Mouse (Mus musculus): ENCODE data around the gene Krt33a. TPM values are rescaled to one million over a fixed set of nuclear protein-coding genes. Genes with fewer than 3 reads are reported as not detected.

The Krt33a gene
- total and polyA plus RNA-seq, 3 experiments: not detected

GRCm38 (mm10) chr11:99965961-99966360 is 50.1 kb downstream of the Krt33a start:
- H3K36me3 ChIP-seq (replicated peaks in 1 of 2; ENCODE audit: control insufficient read depth in 1 of 2, insufficient read depth in 1 of 2, low read length in 1 of 2): no peaks in the 10 kb centered on the region
- peaks cover 82% of the 10 kb centered on the region for H3K27me3 ChIP-seq (replicated peaks)
- H3K4me1 ChIP-seq (ENCODE audit: control insufficient read depth in 1 of 2, insufficient read depth in 2 of 2): no peaks in the 10 kb centered on the region
- H3K4me2 ChIP-seq (ENCODE audit: insufficient read depth, low read depth, poor library complexity, severe bottlenecking): no peak overlapping the region
- H3K79me2 ChIP-seq (replicated peaks; ENCODE audit: control insufficient read depth, extremely low read depth, insufficient read depth, poor library complexity, severe bottlenecking): no peaks in the 10 kb centered on the region; the same call in 1 of the 2 replicates
- TF ChIP-seq HCFC1 (IDR thresholded peaks at IDR 0.05; ENCODE audit: low read depth, low read length) (no peak), ZKSCAN1 (IDR thresholded peaks at IDR 0.05; ENCODE audit: borderline replicate concordance, low read depth, low read length) (no peak), ELF1 (IDR thresholded peaks at IDR 0.05; ENCODE audit: low read depth, low read length) (no peak), IRF4 (IDR thresholded peaks at IDR 0.05; ENCODE audit: low read depth, low read length) (no peak), RCOR1 (conservative IDR thresholded peaks at IDR 0.05; ENCODE audit: low read depth, low read length) (no peak), CHD1 (IDR thresholded peaks at IDR 0.05; ENCODE audit: low read depth, low read length) (no peak), MXI1 (IDR thresholded peaks at IDR 0.05; ENCODE audit: low read depth, low read length) (no peak), JUND (conservative IDR thresholded peaks at IDR 0.05; ENCODE audit: low read depth, low read length) (no peak)
- dilution Hi-C loops (cut with MboI; ENCODE audit: extremely low pct_ligation_motif_present, extremely low pct_unique_long_range_greater_than_20kb, low sequenced_read_pairs): no loop called here
- H3K9me3 ChIP-seq (replicated peaks; ENCODE audit: low read length): no peaks in the 10 kb centered on the region
- H3K9ac ChIP-seq (ENCODE audit: insufficient read depth, low read depth): no peak overlapping the region
- in situ Hi-C loops (cut with MboI; ENCODE audit: low pct_ligation_motif_present, low pct_unique_long_range_greater_than_20kb, low sequenced_read_pairs): no loop called here
- H3K4me3 ChIP-seq (replicated peaks in 1 of 3; ENCODE audit: low read depth in 2 of 3, low read length in 2 of 3, poor library complexity in 1 of 3): no peak overlapping the region
- no peak overlapping the region for H3K27ac ChIP-seq (ENCODE audit: insufficient read depth, low read depth)
- DNase-seq (ENCODE audit: extremely low read depth): no peak

GRCm38 (mm10) chr11:99964213-99964612 is 51.8 kb downstream of the Krt33a start:
- DNase-seq (ENCODE audit: extremely low read depth): peak; percentile 12
- H3K36me3 ChIP-seq (replicated peaks in 1 of 2; ENCODE audit: control insufficient read depth in 1 of 2, insufficient read depth in 1 of 2, low read length in 1 of 2): no peaks in the 10 kb centered on the region
- no peak overlapping the region for H3K4me2 ChIP-seq (ENCODE audit: insufficient read depth, low read depth, poor library complexity, severe bottlenecking)
- H3K79me2 ChIP-seq (replicated peaks; ENCODE audit: control insufficient read depth, extremely low read depth, insufficient read depth, poor library complexity, severe bottlenecking): no peaks in the 10 kb centered on the region; the same call in 1 of the 2 replicates
- peaks cover 86% of the 10 kb centered on the region for H3K27me3 ChIP-seq (replicated peaks)
- in situ Hi-C loops (cut with MboI; ENCODE audit: low pct_ligation_motif_present, low pct_unique_long_range_greater_than_20kb, low sequenced_read_pairs): no loop called here
- dilution Hi-C loops (cut with MboI; ENCODE audit: extremely low pct_ligation_motif_present, extremely low pct_unique_long_range_greater_than_20kb, low sequenced_read_pairs): no loop called here
- no peak overlapping the region for H3K27ac ChIP-seq (ENCODE audit: insufficient read depth, low read depth)
- no peak overlapping the region for H3K9ac ChIP-seq (ENCODE audit: insufficient read depth, low read depth)
- TF ChIP-seq RAD21 (IDR thresholded peaks at IDR 0.05; ENCODE audit: low read depth, low read length) (peak; percentile 35), PAX5 (IDR thresholded peaks at IDR 0.05; ENCODE audit: low read length) (no peak), ZMIZ1 (IDR thresholded peaks at IDR 0.05; ENCODE audit: low read depth, low read length) (no peak), ZKSCAN1 (IDR thresholded peaks at IDR 0.05; ENCODE audit: borderline replicate concordance, low read depth, low read length) (no peak), SMC3 (IDR thresholded peaks at IDR 0.05; ENCODE audit: low read depth, low read length) (peak; percentile 28), CTCF (conservative IDR thresholded peaks at IDR 0.05 in 1 of 2, IDR thresholded peaks at IDR 0.05 in 1 of 2; ENCODE audit: low read depth in 2 of 2, low read length in 2 of 2) (peak; percentile 17 to 58; a peak in 3 of 4 replicates), MEF2A (IDR thresholded peaks at IDR 0.05; ENCODE audit: borderline replicate concordance, low read depth, low read length) (no peak), MAX (IDR thresholded peaks at IDR 0.05; ENCODE audit: low read length) (no peak), NELFE (IDR thresholded peaks at IDR 0.05; ENCODE audit: low read depth, low read length) (no peak), GABPA (IDR thresholded peaks at IDR 0.05; ENCODE audit: insufficient replicate concordance, low read depth, low read length) (no peak), POLR2A (IDR thresholded peaks at IDR 0.05; ENCODE audit: low read depth, low read length) (no peak), ELF1 (IDR thresholded peaks at IDR 0.05; ENCODE audit: low read depth, low read length) (no peak), TBP (conservative IDR thresholded peaks at IDR 0.05; ENCODE audit: low read depth, low read length) (no peak), IRF4 (IDR thresholded peaks at IDR 0.05; ENCODE audit: low read depth, low read length) (no peak), HCFC1 (IDR thresholded peaks at IDR 0.05; ENCODE audit: low read depth, low read length) (no peak)
- no peaks in the 10 kb centered on the region for H3K9me3 ChIP-seq (replicated peaks; ENCODE audit: low read length)
- H3K4me3 ChIP-seq (replicated peaks in 1 of 3; ENCODE audit: low read depth in 2 of 3, low read length in 2 of 3, poor library complexity in 1 of 3): no peak overlapping the region
- H3K4me1 ChIP-seq (ENCODE audit: control insufficient read depth in 1 of 2, insufficient read depth in 2 of 2): no peaks in the 10 kb centered on the region

Other genes with a start within 250 kb of the Krt33a start
Only the 20 nearest of the 34 such genes appear.
- gene Gm11568, start 158.3 kb downstream of the Krt33a start, total RNA-seq (2012; rRNA removed): not detected in 2 replicates
- not detected in 2 replicates for gene Gm11568, start 158.3 kb downstream of the Krt33a start, total RNA-seq (2014; rRNA removed)
- gene Gm11568, start 158.3 kb downstream of the Krt33a start, polyA plus RNA-seq (2012; ENCODE audit: insufficient read length, low read depth): not detected in 2 replicates
- not detected in 2 replicates for gene Gm11559, start 151.7 kb downstream of the Krt33a start, total RNA-seq (2012; rRNA removed)
- not detected in 2 replicates for gene Gm11559, start 151.7 kb downstream of the Krt33a start, total RNA-seq (2014; rRNA removed)
- gene Gm11559, start 151.7 kb downstream of the Krt33a start, polyA plus RNA-seq (2012; ENCODE audit: insufficient read length, low read depth): not detected in 2 replicates
- gene Krtap9-1, start 142.8 kb downstream of the Krt33a start, total RNA-seq (2012; rRNA removed): not detected in 2 replicates
- gene Krtap9-1, start 142.8 kb downstream of the Krt33a start, total RNA-seq (2014; rRNA removed): not detected in 2 replicates
- not detected in 2 replicates for gene Krtap9-1, start 142.8 kb downstream of the Krt33a start, polyA plus RNA-seq (2012; ENCODE audit: insufficient read length, low read depth)
- not detected in 2 replicates for gene Gm11567, start 137.0 kb downstream of the Krt33a start, total RNA-seq (2012; rRNA removed)
- not detected in 2 replicates for gene Gm11567, start 137.0 kb downstream of the Krt33a start, total RNA-seq (2014; rRNA removed)
- not detected in 2 replicates for gene Gm11567, start 137.0 kb downstream of the Krt33a start, polyA plus RNA-seq (2012; ENCODE audit: insufficient read length, low read depth)
- not detected in 2 replicates for gene Krtap31-1, start 108.3 kb downstream of the Krt33a start, total RNA-seq (2012; rRNA removed)
- not detected in 2 replicates for gene Krtap31-1, start 108.3 kb downstream of the Krt33a start, total RNA-seq (2014; rRNA removed)
- not detected in 2 replicates for gene Krtap31-1, start 108.3 kb downstream of the Krt33a start, polyA plus RNA-seq (2012; ENCODE audit: insufficient read length, low read depth)
- gene Gm11565, start 101.5 kb downstream of the Krt33a start, total RNA-seq (2012; rRNA removed): not detected in 2 replicates
- not detected in 2 replicates for gene Gm11565, start 101.5 kb downstream of the Krt33a start, total RNA-seq (2014; rRNA removed)
- not detected in 2 replicates for gene Gm11565, start 101.5 kb downstream of the Krt33a start, polyA plus RNA-seq (2012; ENCODE audit: insufficient read length, low read depth)
- gene Krtap31-2, start 79.9 kb downstream of the Krt33a start, total RNA-seq (2012; rRNA removed): not detected in 2 replicates
- not detected in 2 replicates for gene Krtap31-2, start 79.9 kb downstream of the Krt33a start, total RNA-seq (2014; rRNA removed)
- gene Krtap31-2, start 79.9 kb downstream of the Krt33a start, polyA plus RNA-seq (2012; ENCODE audit: insufficient read length, low read depth): not detected in 2 replicates
- not detected in 2 replicates for gene Krtap9-5, start 67.7 kb downstream of the Krt33a start, total RNA-seq (2012; rRNA removed)
- gene Krtap9-5, start 67.7 kb downstream of the Krt33a start, total RNA-seq (2014; rRNA removed): not detected in 2 replicates
- not detected in 2 replicates for gene Krtap9-5, start 67.7 kb downstream of the Krt33a start, polyA plus RNA-seq (2012; ENCODE audit: insufficient read length, low read depth)
- not detected in 2 replicates for gene Krtap29-1, start 37.2 kb downstream of the Krt33a start, total RNA-seq (2012; rRNA removed)
- gene Krtap29-1, start 37.2 kb downstream of the Krt33a start, total RNA-seq (2014; rRNA removed): not detected in 2 replicates
- gene Krtap29-1, start 37.2 kb downstream of the Krt33a start, polyA plus RNA-seq (2012; ENCODE audit: insufficient read length, low read depth): not detected in 2 replicates
- not detected in 2 replicates for gene Krtap16-1, start 29.6 kb downstream of the Krt33a start, total RNA-seq (2012; rRNA removed)
- not detected in 2 replicates for gene Krtap16-1, start 29.6 kb downstream of the Krt33a start, total RNA-seq (2014; rRNA removed)
- gene Krtap16-1, start 29.6 kb downstream of the Krt33a start, polyA plus RNA-seq (2012; ENCODE audit: insufficient read length, low read depth): not detected in 2 replicates
- not detected in 2 replicates for gene Krtap17-1, start 22.2 kb downstream of the Krt33a start, total RNA-seq (2012; rRNA removed)
- gene Krtap17-1, start 22.2 kb downstream of the Krt33a start, total RNA-seq (2014; rRNA removed): not detected in 2 replicates
- not detected in 2 replicates for gene Krtap17-1, start 22.2 kb downstream of the Krt33a start, polyA plus RNA-seq (2012; ENCODE audit: insufficient read length, low read depth)
- gene Krt33b, start 13.7 kb upstream of the Krt33a start, total RNA-seq (2012; rRNA removed): not detected in 2 replicates
- not detected in 2 replicates for gene Krt33b, start 13.7 kb upstream of the Krt33a start, total RNA-seq (2014; rRNA removed)
- gene Krt33b, start 13.7 kb upstream of the Krt33a start, polyA plus RNA-seq (2012; ENCODE audit: insufficient read length, low read depth): not detected in 2 replicates
- gene Krt34, start 25.3 kb upstream of the Krt33a start, total RNA-seq (2012; rRNA removed): not detected in 2 replicates
- gene Krt34, start 25.3 kb upstream of the Krt33a start, total RNA-seq (2014; rRNA removed): not detected in 2 replicates
- not detected in 2 replicates for gene Krt34, start 25.3 kb upstream of the Krt33a start, polyA plus RNA-seq (2012; ENCODE audit: insufficient read length, low read depth)
- not detected in 2 replicates for gene Krt31, start 34.3 kb upstream of the Krt33a start, total RNA-seq (2012; rRNA removed)
- not detected in 2 replicates for gene Krt31, start 34.3 kb upstream of the Krt33a start, total RNA-seq (2014; rRNA removed)
- gene Krt31, start 34.3 kb upstream of the Krt33a start, polyA plus RNA-seq (2012; ENCODE audit: insufficient read length, low read depth): not detected in 2 replicates
- gene Krt32, start 72.0 kb upstream of the Krt33a start, total RNA-seq (2012; rRNA removed): not detected in 2 replicates
- gene Krt32, start 72.0 kb upstream of the Krt33a start, total RNA-seq (2014; rRNA removed): not detected in 2 replicates
- not detected in 2 replicates for gene Krt32, start 72.0 kb upstream of the Krt33a start, polyA plus RNA-seq (2012; ENCODE audit: insufficient read length, low read depth)
- gene Krt35, start 80.0 kb upstream of the Krt33a start, total RNA-seq (2012; rRNA removed): not detected in 2 replicates
- not detected in 2 replicates for gene Krt35, start 80.0 kb upstream of the Krt33a start, total RNA-seq (2014; rRNA removed)
- gene Krt35, start 80.0 kb upstream of the Krt33a start, polyA plus RNA-seq (2012; ENCODE audit: insufficient read length, low read depth): not detected in 2 replicates
- gene Krt36, start 89.4 kb upstream of the Krt33a start, total RNA-seq (2012; rRNA removed): not detected in 2 replicates
- gene Krt36, start 89.4 kb upstream of the Krt33a start, total RNA-seq (2014; rRNA removed): not detected in 2 replicates
- gene Krt36, start 89.4 kb upstream of the Krt33a start, polyA plus RNA-seq (2012; ENCODE audit: insufficient read length, low read depth): not detected in 2 replicates
- not detected in 2 replicates for gene Krt13, start 105.4 kb upstream of the Krt33a start, total RNA-seq (2012; rRNA removed)
- not detected in 2 replicates for gene Krt13, start 105.4 kb upstream of the Krt33a start, total RNA-seq (2014; rRNA removed)
- gene Krt13, start 105.4 kb upstream of the Krt33a start, polyA plus RNA-seq (2012; ENCODE audit: insufficient read length, low read depth): not detected in 2 replicates
- 0.21 TPM in 2 replicates for gene Krt15, start 119.7 kb upstream of the Krt33a start, total RNA-seq (2012; rRNA removed)
- gene Krt15, start 119.7 kb upstream of the Krt33a start, total RNA-seq (2014; rRNA removed): not detected in 2 replicates
- gene Krt15, start 119.7 kb upstream of the Krt33a start, polyA plus RNA-seq (2012; ENCODE audit: insufficient read length, low read depth): not detected in 2 replicates
- 0.17 TPM in 1 of 2 replicates, not detected in the other for gene Krt19, start 132.5 kb upstream of the Krt33a start, total RNA-seq (2012; rRNA removed)
- gene Krt19, start 132.5 kb upstream of the Krt33a start, total RNA-seq (2014; rRNA removed): not detected in 2 replicates
- not detected in 2 replicates for gene Krt19, start 132.5 kb upstream of the Krt33a start, polyA plus RNA-seq (2012; ENCODE audit: insufficient read length, low read depth)